Mouse (Mus musculus) midbrain, embryonic 16.5 days (tissue): ENCODE measurements around the gene Mycn. TPM values are rescaled to one million over a fixed set of nuclear protein-coding genes. Genes with fewer than 3 reads are reported as not detected.

Source experiments
- ATAC-seq: fragments of 200-750 bp; cut with Nextera tagmentation; 2 replicates; pipeline ENCODE4 v1.8.0; 2017; ENCODE audit warnings: moderate TSS enrichment
- H3K27ac ChIP-seq: fragments of 300-500 bp; sonication (generic); 2 replicates; pipeline ENCODE4 v1.5.1; 2014; ENCODE audit warnings: mild to moderate bottlenecking, low read length, mixed read lengths
- H3K27me3 ChIP-seq: fragments of 300-500 bp; sonication (generic); 2 replicates; pipeline ENCODE4 v1.6.1; 2014; ENCODE audit warnings: low read depth, low read length, mixed read lengths; ENCODE audit not compliant: control insufficient read depth, insufficient read depth
- H3K36me3 ChIP-seq: fragments of 300-500 bp; sonication (generic); 2 replicates; pipeline ENCODE4 v1.6.1; 2014; ENCODE audit warnings: mild to moderate bottlenecking, low read length, moderate library complexity, mixed read lengths; ENCODE audit not compliant: control insufficient read depth, insufficient read depth
- H3K4me1 ChIP-seq: fragments of 300-500 bp; sonication (generic); 2 replicates; pipeline ENCODE4 v1.6.1; 2014; ENCODE audit warnings: mild to moderate bottlenecking, low read length, mixed read lengths; ENCODE audit not compliant: control insufficient read depth, insufficient read depth
- H3K4me2 ChIP-seq: fragments of 300-500 bp; sonication (generic); 2 replicates; pipeline ENCODE4 v1.6.1; 2014; ENCODE audit warnings: mild to moderate bottlenecking, low read length, mixed read lengths
- H3K4me3 ChIP-seq: fragments of 300-500 bp; sonication (generic); 2 replicates; pipeline ENCODE4 v1.5.1; 2014; ENCODE audit warnings: low read depth, mild to moderate bottlenecking, low read length, moderate library complexity, mixed read lengths
- H3K9ac ChIP-seq: fragments of 300-500 bp; sonication (generic); 2 replicates; pipeline ENCODE4 v1.6.1; 2014; ENCODE audit warnings: low read depth, low read length, mixed read lengths
- H3K9me3 ChIP-seq: fragments of 300-500 bp; sonication (generic); replicated peaks from 2 replicates; pipeline ENCODE4 v1.6.1; 2014; ENCODE audit warnings: mild to moderate bottlenecking, low read length, mixed read lengths; ENCODE audit not compliant: control insufficient read depth, poor library complexity, severe bottlenecking
- WGBS: fragments of 180-500 bp; shearing (Covaris S2); extraction: QIAGEN DNeasy Blood & Tissue Kit; methylation state at CpG from one replicate; pipeline ENCODE4 v1.1.7; 2014; 5-methylcytosine and 5-hydroxymethylcytosine counted together
- polyA plus RNA-seq: library from polyadenylated mRNA; unstranded; fragments of >200 nt; fragmentation: Nextera tagmentation; extraction: Ambion mirVana; gene quantifications from 2 replicates; pipeline ENCODE4 v1.2.1, GENCODE M21; 2015

Mycn gene
- polyA plus RNA-seq, 1 experiment from 2014 or later: 56.2 TPM

DNA sequence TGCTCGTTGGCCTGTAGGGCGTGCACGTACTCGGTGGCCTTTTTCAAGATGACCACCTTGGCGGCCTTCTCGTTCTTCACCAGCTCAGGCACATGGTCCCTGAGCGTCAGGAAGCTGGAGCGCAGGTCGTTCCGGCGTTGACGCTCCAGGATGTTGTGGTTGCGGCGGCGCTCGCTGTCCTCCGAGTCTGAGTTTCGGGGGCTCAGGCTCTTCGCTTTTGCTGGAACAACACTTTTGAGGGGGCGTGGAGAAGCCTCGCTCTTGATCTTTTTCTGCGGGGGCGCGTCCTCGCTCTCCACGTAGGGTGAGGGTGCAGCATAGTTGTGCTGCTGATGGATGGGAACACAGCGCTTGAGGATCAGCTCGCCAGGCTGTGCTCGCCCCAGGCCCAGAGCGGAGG, 4.6 kb downstream of the Mycn start:
- peak overlapping the region; percentile 90 for H3K4me2 ChIP-seq
- no peaks in the 10 kb centered on the region for H3K9me3 ChIP-seq
- H3K4me3 ChIP-seq: peak overlapping the region; percentile 73
- H3K9ac ChIP-seq: no peak overlapping the region
- WGBS: 79% methylated on average over 30 of the region's 30 CpGs
- peaks cover 17% of the 10 kb centered on the region for H3K36me3 ChIP-seq
- no peak for ATAC-seq
- peak overlapping the region; percentile 80; the same call in 1 of the 2 replicates for H3K27ac ChIP-seq
- no peaks in the 10 kb centered on the region for H3K27me3 ChIP-seq
- peaks cover 11% of the 10 kb centered on the region for H3K4me1 ChIP-seq

DNA sequence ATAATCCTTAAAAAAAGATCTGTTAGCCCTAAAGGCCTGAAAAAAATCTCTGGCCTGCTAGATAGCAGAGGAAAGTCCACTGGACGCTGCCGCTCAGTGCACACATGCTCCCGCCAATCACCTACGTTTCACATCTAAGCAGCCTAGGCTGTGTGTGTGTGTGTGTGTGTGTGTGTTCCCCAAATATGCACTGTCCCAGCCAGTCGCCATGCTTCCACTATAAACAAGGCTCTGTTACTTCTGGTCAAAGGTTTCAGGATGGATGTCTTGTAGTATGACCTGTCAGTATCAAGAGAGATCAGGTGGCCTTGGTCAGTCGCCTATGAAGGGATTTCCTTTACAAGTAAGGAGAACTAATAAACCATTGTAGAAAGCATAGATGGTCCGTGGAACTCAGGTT, 9.5 kb downstream of the Mycn start:
- H3K27me3 ChIP-seq: no peaks in the 10 kb centered on the region
- ATAC-seq: no peak
- 67% methylated on average over 7 of the region's 7 CpGs for WGBS

DNA sequence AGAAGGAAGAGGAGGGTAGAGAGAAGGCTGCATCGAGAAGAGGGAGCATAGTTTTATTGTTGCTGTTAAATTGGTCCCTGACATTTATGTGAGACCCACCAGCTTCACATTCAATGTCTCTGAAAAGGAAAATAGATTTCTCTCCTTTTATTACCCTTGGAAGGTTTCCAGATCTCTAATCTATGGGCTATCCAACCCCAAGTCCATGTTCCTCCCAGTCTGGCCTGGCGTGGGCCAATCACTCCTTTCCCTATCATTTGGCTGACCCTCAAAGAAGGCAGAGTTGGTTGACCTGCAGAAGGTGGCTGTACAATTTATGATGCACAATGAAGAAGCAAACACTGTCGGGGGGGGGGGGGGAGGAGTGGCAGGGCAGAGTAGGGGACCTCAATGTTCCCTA, 13.5 kb downstream of the Mycn start:
- WGBS: 83% methylated on average over 3 of the region's 3 CpGs
- H3K9me3 ChIP-seq: no peaks in the 10 kb centered on the region
- H3K36me3 ChIP-seq: no peaks in the 10 kb centered on the region
- H3K4me1 ChIP-seq: no peaks in the 10 kb centered on the region
- ATAC-seq: no peak
- no peak overlapping the region for H3K4me3 ChIP-seq
- no peak overlapping the region for H3K27ac ChIP-seq
- no peak overlapping the region for H3K4me2 ChIP-seq
- H3K9ac ChIP-seq: no peak overlapping the region
- H3K27me3 ChIP-seq: no peaks in the 10 kb centered on the region

More for the DNA sequence above, 9.5 kb downstream of the Mycn start:
- Histone ChIP-seq H3K27ac (no peak overlapping the region), H3K9me3 (no peaks in the 10 kb centered on the region), H3K4me1 (peaks cover 4% of the 10 kb centered on the region; the same call in 1 of the 2 replicates), H3K4me2 (no peak overlapping the region), H3K4me3 (no peak overlapping the region), H3K36me3 (peaks cover 16% of the 10 kb centered on the region), H3K9ac (no peak overlapping the region)

DNA sequence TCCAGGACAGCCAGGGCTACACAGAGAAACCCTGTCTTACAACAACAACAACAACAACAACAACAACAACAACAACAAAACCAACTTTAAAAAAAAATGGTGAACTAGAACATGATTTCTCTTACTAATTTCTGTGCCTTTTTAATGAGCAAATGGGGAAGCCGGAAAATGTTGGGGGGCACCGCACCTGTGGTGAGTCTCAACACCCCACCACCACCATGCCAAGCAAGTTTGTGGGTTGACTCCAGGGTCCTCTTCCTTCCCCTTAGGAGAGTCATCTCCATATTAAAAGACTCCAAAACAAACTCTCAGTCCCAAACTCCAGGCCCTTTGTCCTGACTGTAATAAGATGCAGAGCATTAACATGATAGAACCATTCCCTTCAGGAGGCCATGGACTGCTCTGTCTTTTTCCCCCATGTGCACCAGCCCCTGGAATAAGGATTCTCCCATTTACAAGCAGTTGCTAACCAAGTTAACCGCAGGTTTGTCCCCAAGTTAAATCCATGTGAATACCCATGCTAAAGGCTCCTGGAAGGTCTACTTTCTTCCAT, 14.7 kb downstream of the Mycn start:
- H3K4me2 ChIP-seq: no peak overlapping the region
- H3K4me3 ChIP-seq: no peak overlapping the region
- no peak overlapping the region for H3K9ac ChIP-seq
- no peak overlapping the region for H3K27ac ChIP-seq
- H3K36me3 ChIP-seq: no peaks in the 10 kb centered on the region
- no peak for ATAC-seq
- no peaks in the 10 kb centered on the region for H3K27me3 ChIP-seq
- H3K9me3 ChIP-seq: no peaks in the 10 kb centered on the region
- no peaks in the 10 kb centered on the region for H3K4me1 ChIP-seq
- 53% methylated on average over 3 of the region's 3 CpGs for WGBS

DNA sequence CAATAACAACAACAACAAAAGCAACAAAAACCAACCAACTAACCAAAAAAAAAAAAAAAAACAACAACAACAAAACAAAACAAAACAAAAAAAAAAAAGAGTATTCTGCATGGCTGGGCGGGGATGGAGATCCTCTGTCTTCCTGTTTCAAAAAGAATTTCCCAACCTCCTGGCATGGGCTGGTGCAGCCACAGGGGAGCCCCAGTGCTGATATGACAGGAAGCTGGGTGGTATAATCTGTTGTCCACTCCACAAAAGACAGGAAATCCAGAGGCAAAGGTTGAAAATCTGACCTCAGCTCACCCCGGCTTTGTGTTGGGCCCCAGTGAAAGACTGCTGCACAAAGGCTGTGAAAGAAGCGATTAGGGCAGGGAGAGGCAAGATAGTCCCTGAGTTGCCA, 17.3 kb downstream of the Mycn start:
- Histone ChIP-seq H3K4me1 (no peaks in the 10 kb centered on the region), H3K36me3 (no peaks in the 10 kb centered on the region), H3K4me3 (no peak overlapping the region), H3K27ac (no peak overlapping the region), H3K4me2 (no peak overlapping the region), H3K9ac (no peak overlapping the region), H3K27me3 (no peaks in the 10 kb centered on the region), H3K9me3 (no peaks in the 10 kb centered on the region)
- WGBS: 41% methylated on average over 3 of the region's 3 CpGs
- ATAC-seq: no peak

DNA sequence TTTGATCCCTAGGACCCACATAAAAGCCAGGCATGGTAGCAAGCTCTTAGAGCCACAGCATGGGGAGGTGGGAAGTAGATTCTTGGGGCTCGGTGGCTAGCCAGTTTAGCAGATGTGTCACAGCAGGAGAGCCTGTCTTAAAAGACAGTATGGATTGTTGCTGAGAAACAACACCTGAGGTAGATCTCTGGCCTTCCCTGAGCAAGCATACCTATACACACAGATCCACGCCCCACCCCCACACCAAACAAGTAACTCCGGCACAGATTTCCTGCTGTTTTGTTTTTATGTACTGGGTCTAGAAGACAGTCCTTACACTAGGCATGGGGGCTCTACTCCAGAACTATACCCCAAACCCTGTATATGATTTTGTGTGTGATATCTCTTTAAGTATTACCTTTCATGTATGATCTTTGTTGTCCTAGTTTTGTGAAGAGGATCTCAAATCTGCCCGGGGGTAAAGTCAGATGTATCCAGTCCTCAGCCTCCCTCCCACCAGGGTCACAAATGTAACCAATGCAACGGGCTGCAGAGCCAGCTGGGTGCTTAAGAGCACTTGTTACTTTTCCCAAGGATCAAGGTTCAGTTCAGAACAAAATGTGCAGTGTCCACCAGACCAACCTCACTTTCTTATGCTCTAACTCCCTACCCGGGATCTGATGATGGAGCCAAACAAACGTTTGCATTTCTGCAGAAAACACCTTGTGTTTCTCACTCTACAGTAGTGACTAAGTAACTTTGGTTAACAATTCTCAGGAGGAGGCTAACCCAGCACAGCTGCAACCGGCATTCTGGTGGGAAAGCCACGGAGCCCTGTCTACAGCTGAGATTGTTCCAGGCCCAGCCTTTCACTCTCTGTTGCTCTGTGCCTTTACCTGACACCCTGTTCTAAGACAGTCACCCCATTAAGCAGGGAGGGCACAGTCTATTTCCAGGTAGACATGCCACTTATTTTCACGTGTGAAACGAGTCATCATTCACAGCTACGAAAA, 21.3 kb downstream of the Mycn start:
- no peak for ATAC-seq
- no peaks in the 10 kb centered on the region for H3K27me3 ChIP-seq
- H3K4me2 ChIP-seq: no peak overlapping the region
- no peak overlapping the region for H3K27ac ChIP-seq
- 37% methylated on average over 12 of the region's 12 CpGs for WGBS
- H3K4me1 ChIP-seq: no peaks in the 10 kb centered on the region
- H3K36me3 ChIP-seq: no peaks in the 10 kb centered on the region
- no peak overlapping the region for H3K4me3 ChIP-seq
- no peaks in the 10 kb centered on the region for H3K9me3 ChIP-seq
- no peak overlapping the region for H3K9ac ChIP-seq

DNA sequence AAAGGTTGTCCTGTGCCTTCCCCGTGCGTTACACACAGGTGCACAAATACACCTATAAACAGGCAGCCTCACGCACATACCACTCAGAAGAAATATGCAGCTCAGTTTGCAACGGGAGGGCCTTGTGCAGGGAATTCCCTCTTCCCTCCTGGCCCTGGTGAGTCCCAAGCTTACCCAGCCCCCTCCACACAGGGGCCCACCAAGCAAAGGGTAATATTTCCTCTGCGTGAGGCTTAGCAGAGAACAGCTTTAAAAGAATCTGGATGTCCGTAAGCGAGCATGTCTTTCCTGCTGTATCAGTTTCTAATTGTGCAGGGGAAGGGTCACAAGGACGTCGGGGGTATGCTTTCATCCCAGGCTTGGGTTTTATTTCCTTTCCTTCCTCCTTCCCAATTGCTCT, 25.4 kb downstream of the Mycn start:
- Histone ChIP-seq H3K9ac (no peak overlapping the region), H3K4me3 (no peak overlapping the region), H3K9me3 (no peaks in the 10 kb centered on the region), H3K4me1 (no peaks in the 10 kb centered on the region), H3K27ac (no peak overlapping the region), H3K27me3 (no peaks in the 10 kb centered on the region), H3K4me2 (no peak overlapping the region), H3K36me3 (no peaks in the 10 kb centered on the region)
- no peak for ATAC-seq
- WGBS: 51% methylated on average over 9 of the region's 9 CpGs

DNA sequence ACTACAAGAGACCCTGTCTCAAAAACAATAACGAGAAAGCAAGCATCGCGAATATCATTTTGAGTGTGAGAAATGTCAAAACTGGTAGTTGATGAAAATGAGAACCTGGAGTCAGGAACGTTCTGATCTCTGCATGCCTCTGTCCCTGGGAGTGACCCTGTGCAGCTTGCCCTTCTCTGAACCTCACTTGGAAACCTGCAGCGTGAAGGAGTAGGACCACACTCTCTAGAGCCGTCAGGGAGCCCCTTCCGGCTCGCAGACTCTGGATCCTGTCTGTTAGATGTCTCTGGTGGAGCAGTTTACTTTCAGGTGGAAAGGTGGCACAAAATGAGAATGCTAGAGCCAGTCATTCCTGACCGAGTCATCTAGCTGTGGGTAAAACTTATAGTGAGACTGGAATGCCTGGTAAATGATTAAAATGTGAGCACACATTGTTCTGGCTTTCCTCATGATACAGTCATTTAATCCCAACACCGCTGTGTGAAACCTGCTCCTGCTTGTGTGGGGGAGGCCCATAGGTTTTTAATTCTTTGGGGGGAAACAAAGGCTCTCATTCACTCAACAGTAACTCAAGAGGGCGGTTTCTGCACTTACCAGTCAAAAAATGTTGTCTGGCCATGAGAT, 31.2 kb downstream of the Mycn start:
- whole genome bisulfite sequencing: 83% methylated on average over 11 of the region's 11 CpGs
- Histone ChIP-seq H3K27me3 (no peaks in the 10 kb centered on the region), H3K36me3 (no peaks in the 10 kb centered on the region), H3K4me2 (no peak overlapping the region), H3K27ac (no peak overlapping the region), H3K4me3 (no peak overlapping the region), H3K4me1 (peaks cover 8% of the 10 kb centered on the region), H3K9ac (no peak overlapping the region), H3K9me3 (no peaks in the 10 kb centered on the region)
- no peak for ATAC-seq
